Mouse (Mus musculus): ENCODE data around the gene Rnf31. TPM values are rescaled to one million over a fixed set of nuclear protein-coding genes. Genes with fewer than 3 reads are reported as not detected.

The Rnf31 gene
- polyA plus RNA-seq, 1 experiment from 2014 or later: 8.5 TPM

DNA sequence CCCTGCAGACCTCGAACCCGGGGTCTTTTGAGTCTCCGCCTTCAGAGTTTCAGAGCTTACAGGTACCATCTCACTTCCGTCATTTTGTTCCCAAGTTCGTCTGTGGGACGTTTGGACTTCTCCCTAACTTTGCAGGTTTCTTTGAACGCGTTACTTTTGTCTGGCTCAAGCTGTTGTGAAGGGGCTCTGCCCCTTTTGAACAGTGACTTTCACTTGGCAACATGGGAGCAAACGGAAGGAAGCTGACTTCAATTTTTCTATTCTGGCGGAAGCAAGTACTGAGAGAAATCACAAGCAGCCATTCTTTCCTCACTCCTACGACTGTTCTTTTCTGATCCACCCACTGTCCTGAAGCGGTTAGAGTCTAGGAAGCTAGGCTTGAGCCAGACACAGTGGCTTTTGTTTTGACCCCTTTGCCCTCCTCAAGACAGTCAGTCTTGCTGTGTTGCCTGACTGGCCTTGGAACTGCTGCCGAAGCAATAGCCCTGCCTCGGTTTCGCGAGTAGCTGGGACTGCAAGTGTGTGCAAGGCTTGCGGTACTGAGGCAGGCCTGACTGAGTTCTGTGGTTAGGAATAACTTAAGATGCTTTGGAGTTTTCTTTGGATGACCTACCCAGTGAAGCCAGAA lies 52.9 kb downstream of the Rnf31 start:
- DNase-seq (no peak), ATAC-seq (no peak)
- TF ChIP-seq EP300 (IDR thresholded peaks at IDR 0.05; ENCODE audit: low read depth): no peak
- no peak for TF ChIP-seq CTCF (IDR thresholded peaks at IDR 0.05; ENCODE audit: low read depth)
- WGBS (ENCODE audit: insufficient replicate concordance): 15% methylated on average over 17 of the region's 17 CpGs
- peak overlapping the region; percentile 94 for H3K27ac ChIP-seq (ENCODE audit: low read depth)
- peak overlapping the region; percentile 92 for H3K4me2 ChIP-seq (ENCODE audit: low read depth, low read length)
- peaks cover 19% of the 10 kb centered on the region for H3K4me1 ChIP-seq (ENCODE audit: insufficient read depth)
- peak overlapping the region; percentile 85 for H3K9ac ChIP-seq (replicated peaks)
- H3K4me3 ChIP-seq (ENCODE audit: low read depth, low read length): peak overlapping the region; percentile 77
- no peaks in the 10 kb centered on the region for H3K9me3 ChIP-seq (ENCODE audit: low read length)
- H3K36me3 ChIP-seq (replicated peaks; ENCODE audit: insufficient read depth, low read length): peaks cover 23% of the 10 kb centered on the region
- no peaks in the 10 kb centered on the region for H3K27me3 ChIP-seq (ENCODE audit: insufficient read depth, low read length)

DNA sequence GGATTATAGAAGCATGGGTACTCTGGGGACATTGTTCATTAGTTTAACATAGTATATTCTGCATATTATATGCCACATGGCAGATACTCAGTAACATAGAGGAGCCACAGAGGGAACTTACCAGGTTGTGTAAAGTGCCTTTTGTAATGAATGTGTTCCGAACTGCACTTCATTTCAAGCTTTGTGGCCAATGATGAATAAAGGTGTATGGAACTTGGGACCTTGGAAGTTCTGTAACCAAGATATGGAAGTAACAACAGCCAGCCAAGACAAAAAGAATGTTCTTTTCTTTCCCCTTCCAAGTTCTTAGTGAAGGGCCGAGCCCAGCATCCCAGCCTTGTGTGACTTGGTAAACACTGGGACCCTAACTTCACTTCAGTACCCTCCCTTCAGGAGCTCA lies 58.4 kb downstream of the Rnf31 start, which contains the start of gene Tssk4:
Tssk4 (plus strand) TSS at position 301 of the 400 bp plus-strand sequence.
- WGBS (ENCODE audit: insufficient replicate concordance): 85% methylated on average over 2 of the region's 2 CpGs
- ATAC-seq: no peak

DNA sequence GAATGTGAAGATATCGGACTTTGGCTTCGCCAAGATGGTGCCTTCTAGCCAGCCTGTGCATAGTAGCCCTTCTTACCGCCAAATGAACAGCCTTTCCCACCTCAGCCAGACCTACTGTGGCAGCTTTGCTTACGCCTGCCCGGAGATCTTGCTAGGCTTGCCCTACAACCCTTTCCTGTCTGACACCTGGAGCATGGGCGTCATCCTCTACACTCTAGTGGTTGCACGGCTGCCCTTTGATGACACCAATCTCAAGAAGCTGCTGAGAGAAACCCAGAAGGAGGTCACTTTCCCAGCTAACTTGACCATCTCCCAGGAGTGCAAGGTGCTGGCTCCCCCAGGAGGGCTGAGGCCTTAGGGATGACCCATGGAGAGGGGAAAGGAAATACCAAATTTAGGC lies 60.0 kb downstream of the Rnf31 start:
- H3K9ac ChIP-seq (replicated peaks): no peak overlapping the region
- no peak overlapping the region for H3K4me2 ChIP-seq (ENCODE audit: low read depth, low read length)
- 0 out of 2 replicates have a peak, but pooled peaks cover under 1% of the 10 kb centered on the region for H3K36me3 ChIP-seq (replicated peaks; ENCODE audit: insufficient read depth, low read length)
- no peak overlapping the region for H3K4me3 ChIP-seq (ENCODE audit: low read depth, low read length)
- no peak overlapping the region for H3K27ac ChIP-seq (ENCODE audit: low read depth)
- H3K9me3 ChIP-seq (ENCODE audit: low read length): no peaks in the 10 kb centered on the region
- TF ChIP-seq EP300 (IDR thresholded peaks at IDR 0.05; ENCODE audit: low read depth): no peak
- no peak for TF ChIP-seq CTCF (IDR thresholded peaks at IDR 0.05; ENCODE audit: low read depth)
- H3K27me3 ChIP-seq (ENCODE audit: insufficient read depth, low read length): no peaks in the 10 kb centered on the region
- no peaks in the 10 kb centered on the region for H3K4me1 ChIP-seq (ENCODE audit: insufficient read depth)
- DNase-seq: no peak
- WGBS (ENCODE audit: insufficient replicate concordance): 80% methylated on average over 7 of the region's 7 CpGs
- ATAC-seq: no peak

More for the DNA sequence above, 58.4 kb downstream of the Rnf31 start, which contains the start of gene Tssk4:
- no peak for TF ChIP-seq CTCF (IDR thresholded peaks at IDR 0.05; ENCODE audit: low read depth)
- TF ChIP-seq EP300 (IDR thresholded peaks at IDR 0.05; ENCODE audit: low read depth): no peak
- H3K4me2 ChIP-seq (ENCODE audit: low read depth, low read length): no peak within 1 kb of the TSS
- 0 out of 2 replicates have a peak, but pooled peaks cover 4% of the 10 kb centered on the region for H3K36me3 ChIP-seq (replicated peaks; ENCODE audit: insufficient read depth, low read length)
- no peaks in the 10 kb centered on the region for H3K9me3 ChIP-seq (ENCODE audit: low read length)
- DNase-seq: no peak
- H3K4me3 ChIP-seq (ENCODE audit: low read depth, low read length): no peak within 1 kb of the TSS
- no peak within 1 kb of the TSS for H3K27ac ChIP-seq (ENCODE audit: low read depth)
- peaks cover 5% of the 10 kb centered on the region for H3K4me1 ChIP-seq (ENCODE audit: insufficient read depth)
- H3K27me3 ChIP-seq (ENCODE audit: insufficient read depth, low read length): no peaks in the 10 kb centered on the region
- no peak within 1 kb of the TSS for H3K9ac ChIP-seq (replicated peaks)

Other genes with a start within 250 kb of the Rnf31 start
- 177 TPM in 2 replicates for gene Dhrs4, start 113.0 kb upstream of the Rnf31 start, polyA plus RNA-seq (2015; fragmentation: Nextera tagmentation; extraction: Ambion mirVana)
- gene Carmil3, start 101.1 kb upstream of the Rnf31 start, polyA plus RNA-seq (2015; fragmentation: Nextera tagmentation; extraction: Ambion mirVana): 0.06 and 0.08 TPM in 2 replicates
- gene Cpne6, start 81.3 kb upstream of the Rnf31 start, polyA plus RNA-seq (2015; fragmentation: Nextera tagmentation; extraction: Ambion mirVana): not detected in 2 replicates
- not detected in 2 replicates for gene Nrl, start 66.7 kb upstream of the Rnf31 start, polyA plus RNA-seq (2015; fragmentation: Nextera tagmentation; extraction: Ambion mirVana)
- 19.9 and 20.7 TPM in 2 replicates for gene Pck2, start 51.4 kb upstream of the Rnf31 start, polyA plus RNA-seq (2015; fragmentation: Nextera tagmentation; extraction: Ambion mirVana)
- 59.9 and 62.7 TPM in 2 replicates for gene Dcaf11, start 31.7 kb upstream of the Rnf31 start, polyA plus RNA-seq (2015; fragmentation: Nextera tagmentation; extraction: Ambion mirVana)
- 1.3 and 1.4 TPM in 2 replicates for gene A730061H03Rik, start 31.3 kb upstream of the Rnf31 start, polyA plus RNA-seq (2015; fragmentation: Nextera tagmentation; extraction: Ambion mirVana)
- 1.8 and 4.6 TPM in 2 replicates for gene Fitm1, start 16.1 kb upstream of the Rnf31 start, polyA plus RNA-seq (2015; fragmentation: Nextera tagmentation; extraction: Ambion mirVana)
- gene Psme1, start 13.6 kb upstream of the Rnf31 start, polyA plus RNA-seq (2015; fragmentation: Nextera tagmentation; extraction: Ambion mirVana): 162 and 180 TPM in 2 replicates
- gene Emc9, start 6.4 kb upstream of the Rnf31 start, polyA plus RNA-seq (2015; fragmentation: Nextera tagmentation; extraction: Ambion mirVana): 17.3 and 19.2 TPM in 2 replicates
- gene Psme2, start 595 bp upstream of the Rnf31 start, polyA plus RNA-seq (2015; fragmentation: Nextera tagmentation; extraction: Ambion mirVana): 222 and 231 TPM in 2 replicates
- 18.6 and 19.4 TPM in 2 replicates for gene Irf9, start 11.9 kb downstream of the Rnf31 start, polyA plus RNA-seq (2015; fragmentation: Nextera tagmentation; extraction: Ambion mirVana)
- 1.5 and 2.2 TPM in 2 replicates for gene Rec8, start 26.3 kb downstream of the Rnf31 start, polyA plus RNA-seq (2015; fragmentation: Nextera tagmentation; extraction: Ambion mirVana)
- gene Ipo4, start 44.2 kb downstream of the Rnf31 start, polyA plus RNA-seq (2015; fragmentation: Nextera tagmentation; extraction: Ambion mirVana): 14.7 and 16.6 TPM in 2 replicates
- gene Gm49378, start 46.2 kb downstream of the Rnf31 start, polyA plus RNA-seq (2015; fragmentation: Nextera tagmentation; extraction: Ambion mirVana): 0.99 and 1.6 TPM in 2 replicates
- gene Tm9sf1, start 52.1 kb downstream of the Rnf31 start, polyA plus RNA-seq (2015; fragmentation: Nextera tagmentation; extraction: Ambion mirVana): 39.3 and 42.8 TPM in 2 replicates
- 0.06 and 0.21 TPM in 2 replicates for gene Tssk4, start 58.5 kb downstream of the Rnf31 start, polyA plus RNA-seq (2015; fragmentation: Nextera tagmentation; extraction: Ambion mirVana)
- 16.0 and 16.1 TPM in 2 replicates for gene Mdp1, start 68.8 kb downstream of the Rnf31 start, polyA plus RNA-seq (2015; fragmentation: Nextera tagmentation; extraction: Ambion mirVana)
- 15.0 and 17.4 TPM in 2 replicates for gene Gmpr2, start 80.2 kb downstream of the Rnf31 start, polyA plus RNA-seq (2015; fragmentation: Nextera tagmentation; extraction: Ambion mirVana)
- 228 and 231 TPM in 2 replicates for gene Nedd8, start 80.4 kb downstream of the Rnf31 start, polyA plus RNA-seq (2015; fragmentation: Nextera tagmentation; extraction: Ambion mirVana)
- gene Tinf2, start 90.1 kb downstream of the Rnf31 start, polyA plus RNA-seq (2015; fragmentation: Nextera tagmentation; extraction: Ambion mirVana): 11.5 and 14.1 TPM in 2 replicates
- gene Tgm1, start 122.2 kb downstream of the Rnf31 start, polyA plus RNA-seq (2015; fragmentation: Nextera tagmentation; extraction: Ambion mirVana): 3.6 and 4.7 TPM in 2 replicates
- 18.5 and 21.2 TPM in 2 replicates for gene Rabggta, start 130.6 kb downstream of the Rnf31 start, polyA plus RNA-seq (2015; fragmentation: Nextera tagmentation; extraction: Ambion mirVana)
- gene Dhrs1, start 154.0 kb downstream of the Rnf31 start, polyA plus RNA-seq (2015; fragmentation: Nextera tagmentation; extraction: Ambion mirVana): 98.6 and 103 TPM in 2 replicates
- gene Nop9, start 154.0 kb downstream of the Rnf31 start, polyA plus RNA-seq (2015; fragmentation: Nextera tagmentation; extraction: Ambion mirVana): 13.2 and 14.5 TPM in 2 replicates
- gene Cideb, start 166.8 kb downstream of the Rnf31 start, polyA plus RNA-seq (2015; fragmentation: Nextera tagmentation; extraction: Ambion mirVana): 191 and 192 TPM in 2 replicates
- 1.8 and 2.1 TPM in 2 replicates for gene Ltb4r2, start 169.7 kb downstream of the Rnf31 start, polyA plus RNA-seq (2015; fragmentation: Nextera tagmentation; extraction: Ambion mirVana)
- 21.6 and 22.0 TPM in 2 replicates for gene Ltb4r1, start 174.3 kb downstream of the Rnf31 start, polyA plus RNA-seq (2015; fragmentation: Nextera tagmentation; extraction: Ambion mirVana)
- 1.5 and 1.7 TPM in 2 replicates for gene Adcy4, start 192.4 kb downstream of the Rnf31 start, polyA plus RNA-seq (2015; fragmentation: Nextera tagmentation; extraction: Ambion mirVana)
- gene Ripk3, start 197.2 kb downstream of the Rnf31 start, polyA plus RNA-seq (2015; fragmentation: Nextera tagmentation; extraction: Ambion mirVana): 9.6 and 10.3 TPM in 2 replicates
- gene Nfatc4, start 231.4 kb downstream of the Rnf31 start, polyA plus RNA-seq (2015; fragmentation: Nextera tagmentation; extraction: Ambion mirVana): 0.41 and 0.63 TPM in 2 replicates